Mouse (Mus musculus) kidney, adult 2 months (tissue): ENCODE results near the gene Prkar1a. TPM values are rescaled to one million over a fixed set of nuclear protein-coding genes. Genes with fewer than 3 reads are reported as not detected.
"Not testable (repeated sequence)": the region's sequence is repeated elsewhere in the genome, so short reads cannot be mapped to it uniquely, and the experiment has no call there.

ENCODE experiments used
- DNase-seq: peaks from one replicate; pipeline ENCODE4 v3.0.0; 2021
- H3K27ac ChIP-seq: fragments of 200-500 bp; 2 replicates; pipeline ENCODE4 v1.5.1; 2012; ENCODE audit warnings: low read depth, low read length, control low read depth, inconsistent platforms; ENCODE audit not compliant: insufficient read depth
- H3K27me3 ChIP-seq: fragments of 200-500 bp; replicated peaks from 2 replicates; pipeline ENCODE4 v1.6.1; 2012; ENCODE audit warnings: mild to moderate bottlenecking, moderate library complexity, low read length, inconsistent platforms; ENCODE audit not compliant: control insufficient read depth, insufficient read depth
- H3K36me3 ChIP-seq: fragments of 200-500 bp; 2 replicates; pipeline ENCODE4 v1.6.1; 2012; ENCODE audit warnings: mild to moderate bottlenecking, moderate library complexity, low read length, inconsistent platforms; ENCODE audit not compliant: control insufficient read depth, insufficient read depth
- H3K4me1 ChIP-seq: fragments of 200-500 bp; 2 replicates; pipeline ENCODE4 v1.6.1; 2011; ENCODE audit warnings: low read length; ENCODE audit not compliant: control insufficient read depth, insufficient read depth
- H3K4me3 ChIP-seq: fragments of 200-500 bp; 2 replicates; pipeline ENCODE4 v1.5.1; 2011; ENCODE audit warnings: mild to moderate bottlenecking, low read depth, low read length, control low read depth; ENCODE audit not compliant: insufficient read depth
- CTCF ChIP-seq: fragments of 200-500 bp; conservative IDR thresholded peaks from 2 replicates; pipeline ENCODE4 v1.5.1; 2011; ENCODE audit warnings: low read depth, mild to moderate bottlenecking, control low read depth, low read length, moderate library complexity, mixed read lengths; ENCODE audit not compliant: insufficient read depth, insufficient read length
- POLR2A ChIP-seq: fragments of 200-500 bp; IDR thresholded peaks from one replicate; pipeline ENCODE4 v1.6.1; 2011; ENCODE audit warnings: low read depth, low read length, control low read depth
- WGBS: fragments of 180-500 bp; shearing (Covaris S2); methylation state at CpG from one replicate; pipeline ENCODE4 v1.1.7; 2018; 5-methylcytosine and 5-hydroxymethylcytosine counted together
- polyA plus RNA-seq: library from polyadenylated mRNA; depleted of rRNA; stranded (reverse); fragments of >200 nt; gene quantifications from 2 replicates; pipeline ENCODE4 v1.2.3, GENCODE M21; 2012

The Prkar1a gene
- polyA plus RNA-seq, 1 experiment: 102 TPM

GRCm38 (mm10) chr11:109653201-109653600 lies 4.0 kb downstream of the Prkar1a start:
- Histone ChIP-seq H3K4me3 (no peak overlapping the region), H3K4me1 (peaks cover 19% of the 10 kb centered on the region), H3K27ac (no peak overlapping the region), H3K36me3 (peaks cover 3% of the 10 kb centered on the region; the same call in 1 of the 2 replicates), H3K27me3 (no peaks in the 10 kb centered on the region)
- peak; percentile 31 for DNase-seq
- 26% methylated on average over 8 of the region's 8 CpGs for WGBS
- TF ChIP-seq POLR2A (no peak), CTCF (no peak)

- WGBS: 53% methylated on average over 6 of the region's 6 CpGs
- H3K4me3 ChIP-seq: no peak overlapping the region
- TF ChIP-seq CTCF (no peak), POLR2A (no peak)
Measured at GRCm38 (mm10) chr11:109654581-109654980, 5.4 kb downstream of the Prkar1a start.

GRCm38 (mm10) chr11:109656232-109656631 lies 7.0 kb downstream of the Prkar1a start:
- WGBS: 85% methylated on average over 7 of the region's 7 CpGs
- no peak overlapping the region for H3K27ac ChIP-seq
- no peak for DNase-seq
- peaks cover 19% of the 10 kb centered on the region for H3K4me1 ChIP-seq
- peaks cover 14% of the 10 kb centered on the region for H3K36me3 ChIP-seq
- TF ChIP-seq POLR2A (no peak), CTCF (no peak)
- H3K4me3 ChIP-seq: no peak overlapping the region
- H3K27me3 ChIP-seq: no peaks in the 10 kb centered on the region

More at GRCm38 (mm10) chr11:109654581-109654980, 5.4 kb downstream of the Prkar1a start:
- H3K27me3 ChIP-seq: no peaks in the 10 kb centered on the region
- DNase-seq: no peak
- peaks cover 7% of the 10 kb centered on the region for H3K36me3 ChIP-seq
- peaks cover 19% of the 10 kb centered on the region for H3K4me1 ChIP-seq
- no peak overlapping the region for H3K27ac ChIP-seq

- H3K36me3 ChIP-seq: peaks cover 25% of the 10 kb centered on the region
- not testable (repeated sequence) for H3K27me3 ChIP-seq, H3K4me1 ChIP-seq, DNase-seq, H3K4me3 ChIP-seq, H3K27ac ChIP-seq
- 86% methylated on average over 8 of the region's 8 CpGs for WGBS
Measured at GRCm38 (mm10) chr11:109660526-109660925, 11.3 kb downstream of the Prkar1a start.

GRCm38 (mm10) chr11:109664293-109664692 lies 15.1 kb downstream of the Prkar1a start:
- no peaks in the 10 kb centered on the region for H3K4me1 ChIP-seq

GRCm38 (mm10) chr11:109665424-109665823 lies 16.2 kb downstream of the Prkar1a start:
- Histone ChIP-seq H3K36me3 (peaks cover 20% of the 10 kb centered on the region), H3K4me1 (no peaks in the 10 kb centered on the region), H3K4me3 (no peak overlapping the region), H3K27ac (no peak overlapping the region), H3K27me3 (no peaks in the 10 kb centered on the region)
- no peak for DNase-seq
- TF ChIP-seq POLR2A: no peak
- no peak for TF ChIP-seq CTCF
- WGBS: 75% methylated on average over 6 of the region's 6 CpGs

More at GRCm38 (mm10) chr11:109664293-109664692, 15.1 kb downstream of the Prkar1a start:
- peaks cover 25% of the 10 kb centered on the region for H3K36me3 ChIP-seq
- H3K4me3 ChIP-seq: no peak overlapping the region
- no peak for TF ChIP-seq POLR2A
- H3K27me3 ChIP-seq: no peaks in the 10 kb centered on the region
- DNase-seq: no peak
- H3K27ac ChIP-seq: no peak overlapping the region
- WGBS: 80% methylated on average over 13 of the region's 13 CpGs

GRCm38 (mm10) chr11:109666411-109666810 lies 17.2 kb downstream of the Prkar1a start:
- no peak overlapping the region for H3K4me3 ChIP-seq
- H3K4me1 ChIP-seq: no peaks in the 10 kb centered on the region
- H3K27ac ChIP-seq: no peak overlapping the region
- H3K27me3 ChIP-seq: no peaks in the 10 kb centered on the region
- no peak for DNase-seq
- WGBS: 91% methylated on average over 13 of the region's 13 CpGs
- H3K36me3 ChIP-seq: peaks cover 17% of the 10 kb centered on the region
- TF ChIP-seq CTCF: no peak
- no peak for TF ChIP-seq POLR2A

- peak; percentile 26 for DNase-seq
- no peak overlapping the region for H3K4me3 ChIP-seq
- no peaks in the 10 kb centered on the region for H3K4me1 ChIP-seq
- 76% methylated on average over 19 of the region's 19 CpGs for WGBS
- H3K27me3 ChIP-seq: no peaks in the 10 kb centered on the region
- no peak overlapping the region for H3K27ac ChIP-seq
- TF ChIP-seq CTCF (no peak), POLR2A (no peak)
- peaks cover 14% of the 10 kb centered on the region for H3K36me3 ChIP-seq
Measured at GRCm38 (mm10) chr11:109667371-109667770, 18.2 kb downstream of the Prkar1a start.
